12 mouse cellular contexts compared by ENCODE assay signal in genomic region chr3:148852556-148852955, GRCm38 (mm10).
A peak's percentile ranks its signal among the peaks of the same experiment; 100 is the strongest.
DNase-seq lines count a peak whose midpoint lies in the region; ATAC-seq and TF ChIP-seq lines count a peak whose summit lies in the region.
"Had no signal": no experiment of that assay in that cellular context is flagged by ENCODE, and none has a peak within 500 bp of the region (broad histone marks: within the 10 kb centered on the region; RNA-seq: fewer than 3 reads in every experiment).

No protein-coding gene starts in this region.

- H3K9ac ChIP-seq in kidney, postnatal 0 days (ENCODE audit: low read depth, low read length), result no peak overlapping the region
- H3K9ac ChIP-seq: heart, embryonic 12.5 days; liver, embryonic 13.5 days had no signal

- intact Hi-C loops in left cerebral cortex, postnatal 25 days (cut with DNase I), result no loop called here
- intact Hi-C loops in left cerebral cortex, postnatal 14 days (cut with DNase I), result no loop called here

- H3K36me3 ChIP-seq in kidney, postnatal 0 days (ENCODE audit: insufficient read depth, low read length), result peaks cover 27% of the 10 kb centered on the region; the same call in 1 of the 2 replicates
- no peaks in the 10 kb centered on the region for H3K36me3 ChIP-seq in thymus, adult 2 months (ENCODE audit: control insufficient read depth, insufficient read depth, low read length)

- H3K27ac ChIP-seq in kidney, postnatal 0 days, result no peak overlapping the region
- H3K27ac ChIP-seq in thymus, adult 2 months (ENCODE audit: control insufficient read depth, insufficient read depth, low read length), result peak overlapping the region; percentile 71; the same call in 1 of the 2 replicates
- H3K27ac ChIP-seq: liver, embryonic 13.5 days had no signal

- 55% methylated on average over 12 of the region's 12 CpGs for WGBS in kidney, postnatal 0 days
- WGBS in thymus, adult 2 months, result 6% methylated on average over 12 of the region's 12 CpGs

- TF ChIP-seq POLR2A in thymus, adult 2 months (IDR thresholded peaks at IDR 0.05; ENCODE audit: control insufficient read depth, extremely low read depth, insufficient read depth, low read length, poor library complexity), result no peak

- DNase-seq in kidney, postnatal 0 days (ENCODE audit: low spot score), result peak; percentile 36
- no peak for DNase-seq in kidney, adult 8-10 months
- peak; percentile 7 to 23 for DNase-seq in CD8-positive naive resting alpha-beta T cell, adult 2 months (ENCODE audit: low read depth in 2 of 2, low spot score in 2 of 2)
- DNase-seq in thymus, adult 2 months, result peak; percentile 30
- DNase-seq in left cerebral cortex, postnatal 25 days (ENCODE audit: low spot score in 2 of 2), result no peak
- no peak for DNase-seq in left cerebral cortex, postnatal 14 days (ENCODE audit: low spot score in 2 of 2)
- DNase-seq: cerebellum, postnatal 14 days; liver, embryonic 13.5 days; lung, postnatal 4 days had no signal

- no peaks in the 10 kb centered on the region for H3K27me3 ChIP-seq in kidney, postnatal 0 days (ENCODE audit: insufficient read depth, low read length)
- no peaks in the 10 kb centered on the region for H3K27me3 ChIP-seq in thymus, adult 2 months (ENCODE audit: control insufficient read depth, insufficient read depth, low read length)
- H3K27me3 ChIP-seq: heart, embryonic 12.5 days; liver, embryonic 13.5 days had no signal

- no peak overlapping the region for H3K4me3 ChIP-seq in kidney, postnatal 0 days (replicated peaks; ENCODE audit: low read depth, low read length)
- no peak overlapping the region for H3K4me3 ChIP-seq in thymus, adult 2 months (ENCODE audit: control insufficient read depth, insufficient read depth, low read length)
- H3K4me3 ChIP-seq: heart, embryonic 12.5 days; liver, embryonic 13.5 days had no signal

- no peak overlapping the region for H3K4me2 ChIP-seq in kidney, postnatal 0 days (ENCODE audit: low read length)
- H3K4me2 ChIP-seq: heart, embryonic 12.5 days; liver, embryonic 13.5 days had no signal

- no peaks in the 10 kb centered on the region for H3K9me3 ChIP-seq in kidney, postnatal 0 days (replicated peaks; ENCODE audit: low read length)
- H3K9me3 ChIP-seq: heart, embryonic 12.5 days; liver, embryonic 13.5 days had no signal

- ATAC-seq in kidney, postnatal 0 days (replicated peaks; ENCODE audit: low FRiP score, low read depth), result no peak
- peak; percentile 38 for ATAC-seq in granulocyte monocyte progenitor cell, adult 5-6 weeks (replicated peaks; ENCODE audit: poor library complexity, severe bottlenecking)
- ATAC-seq: intestine, embryonic 16.5 days had no signal

- H3K4me1 ChIP-seq in kidney, postnatal 0 days (replicated peaks; ENCODE audit: insufficient read depth, low read length), result no peaks in the 10 kb centered on the region
- peaks cover 25% of the 10 kb centered on the region for H3K4me1 ChIP-seq in thymus, adult 2 months (replicated peaks; ENCODE audit: control insufficient read depth, insufficient read depth, low read length)
- H3K4me1 ChIP-seq: liver, embryonic 13.5 days had no signal

- no peak for TF ChIP-seq CTCF in kidney, postnatal 0 days (IDR thresholded peaks at IDR 0.05; ENCODE audit: low read depth)
- no peak for TF ChIP-seq CTCF in thymus, adult 2 months (IDR thresholded peaks at IDR 0.05; ENCODE audit: borderline replicate concordance, control insufficient read depth, extremely low read depth, insufficient read depth, low read length, poor library complexity)

Comparison
In these comparisons a context has a peak if more than half of its experiments do, and no peak if none do; other contexts are left out.
1. DNase-seq: peak in kidney, postnatal 0 days (single experiment), CD8-positive naive resting alpha-beta T cell, adult 2 months (2 of 2) and thymus, adult 2 months (single experiment); none in kidney, adult 8-10 months (0 of 2), left cerebral cortex, postnatal 25 days (0 of 2) and left cerebral cortex, postnatal 14 days (0 of 2).